Mouse (Mus musculus) layer of hippocampus, adult 2 months (tissue): ENCODE results near the gene Gm17622. TPM values are rescaled to one million over a fixed set of nuclear protein-coding genes. Genes with fewer than 3 reads are reported as not detected.

ENCODE experiments used
- DNase-seq, 2 experiments: peaks; one replicate each; pipeline ENCODE4 v3.0.0; 2022; ENCODE audit warnings: low spot score in 2 of 2
- H3K27ac ChIP-seq: fragments of 200-600 bp; 2 replicates; pipeline ENCODE4 v1.8.1; 2022
- H3K4me3 ChIP-seq: fragments of 200-600 bp; 2 replicates; pipeline ENCODE4 v1.8.1; 2022; ENCODE audit warnings: mild to moderate bottlenecking
- CTCF ChIP-seq: fragments of 200-600 bp; conservative IDR thresholded peaks from 2 replicates; pipeline ENCODE4 v1.8.1; 2022; ENCODE audit warnings: antibody characterized with exemption, mild to moderate bottlenecking, moderate library complexity
- total RNA-seq, 2 experiments: library from RNA; stranded (reverse); gene quantifications; 2 replicates each; pipeline ENCODE4 v1.2.3; 2021

Gm17622 gene
- total RNA-seq, 2 experiments from 2014 or later, result not detected

DNA sequence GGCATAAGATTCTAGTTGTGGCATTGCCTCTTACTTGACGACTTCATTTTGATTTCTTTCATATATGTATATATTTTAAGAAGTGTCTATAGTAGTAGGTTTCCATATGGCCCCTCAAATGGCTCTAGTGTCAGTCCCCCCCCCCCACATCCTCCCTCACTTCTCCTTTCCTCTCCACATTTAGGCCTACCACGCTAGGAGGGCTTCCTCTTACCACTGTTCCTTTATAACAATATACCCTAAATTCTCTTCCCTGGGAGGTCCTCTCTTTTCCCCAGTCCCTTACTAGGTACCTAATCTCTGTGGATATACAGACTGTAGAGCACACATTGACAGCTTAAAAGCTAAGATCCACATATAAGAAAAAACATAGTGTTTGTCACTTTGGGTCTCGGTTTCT, 30.8 kb downstream of the Gm17622 start:
- TF ChIP-seq CTCF, result no peak
- DNase-seq, result no peak
- no peak overlapping the region for H3K27ac ChIP-seq
- no peak overlapping the region for H3K4me3 ChIP-seq

DNA sequence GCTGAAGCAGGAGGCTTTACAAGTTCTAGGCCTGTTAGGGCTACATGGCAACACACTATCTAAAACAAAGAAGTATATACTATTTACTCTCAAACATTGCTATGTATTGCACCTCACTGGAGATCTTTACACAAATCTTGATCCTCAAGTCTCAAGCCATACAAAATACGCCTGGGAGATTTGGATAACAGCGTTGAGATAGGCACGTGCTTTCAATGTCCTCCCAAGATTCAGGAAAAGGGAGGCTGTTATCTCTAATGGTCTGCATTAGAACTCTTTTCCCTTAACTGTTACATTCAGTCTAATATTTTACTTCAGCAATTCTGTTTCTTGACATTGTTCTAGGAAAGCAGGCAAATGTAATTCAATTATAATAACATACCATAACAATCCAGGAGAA, 36.5 kb downstream of the Gm17622 start:
- no peak overlapping the region for H3K27ac ChIP-seq
- DNase-seq, result no peak
- TF ChIP-seq CTCF, result no peak
- H3K4me3 ChIP-seq, result no peak overlapping the region

DNA sequence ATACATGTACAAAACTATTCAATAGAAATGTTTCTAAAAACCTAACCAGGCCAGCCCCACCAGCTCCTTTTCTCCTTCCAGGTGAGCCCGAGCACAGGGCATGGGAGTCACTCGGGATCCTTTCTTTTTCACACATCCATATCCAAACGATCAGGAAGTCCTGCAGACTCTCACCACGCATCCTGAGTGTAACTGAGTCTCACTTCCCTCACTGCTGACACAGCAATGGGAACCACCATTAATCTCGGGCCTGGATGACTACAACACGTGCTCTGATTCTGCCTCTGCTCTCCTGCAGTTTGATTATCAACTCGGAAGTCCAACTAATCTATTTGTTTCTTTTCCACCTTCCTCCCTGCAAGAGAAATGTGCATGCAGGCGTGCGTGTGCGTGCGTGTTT, 37.3 kb downstream of the Gm17622 start:
- Histone ChIP-seq H3K4me3 (no peak overlapping the region), H3K27ac (no peak overlapping the region)
- no peak for DNase-seq
- TF ChIP-seq CTCF, result no peak

DNA sequence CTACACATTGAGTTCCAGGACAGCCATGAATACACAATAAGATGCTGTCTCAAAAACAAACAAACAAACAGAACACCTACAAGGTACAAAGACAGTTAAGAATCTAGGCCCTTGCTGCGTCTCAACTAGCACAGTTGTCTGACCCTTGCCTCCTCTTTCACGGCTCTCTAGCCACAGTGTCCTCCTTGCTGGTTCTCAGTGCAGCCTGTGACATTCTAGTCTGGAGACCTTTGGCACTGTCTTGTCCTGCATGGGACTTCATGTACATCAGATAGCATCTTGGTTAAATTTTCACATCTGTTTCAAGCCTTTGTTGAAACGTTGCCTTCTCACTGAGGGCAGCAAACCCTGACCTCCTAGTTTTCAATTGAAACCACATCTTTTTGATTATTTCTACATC, 38.2 kb downstream of the Gm17622 start:
- no peak overlapping the region for H3K4me3 ChIP-seq
- no peak for TF ChIP-seq CTCF
- DNase-seq, result no peak
- no peak overlapping the region for H3K27ac ChIP-seq

DNA sequence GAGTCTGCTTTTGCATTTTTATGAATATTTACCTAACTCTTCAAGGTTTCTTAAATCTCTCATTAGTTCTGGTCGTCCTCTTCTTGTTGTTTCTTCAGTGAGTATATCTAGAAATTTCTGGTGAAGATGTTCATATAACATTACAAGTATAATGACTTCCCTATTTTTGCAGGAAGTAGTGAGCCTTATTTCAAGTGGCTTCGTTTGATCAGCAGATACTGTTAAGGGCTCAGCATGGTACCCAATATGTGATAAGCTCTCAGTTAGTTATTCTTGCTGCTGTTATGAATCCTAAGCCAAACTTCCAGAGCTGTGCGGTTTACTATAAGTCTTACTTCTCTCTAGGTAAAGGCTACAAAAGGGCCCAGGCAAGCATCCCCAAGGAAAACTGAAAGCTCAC, 39.0 kb downstream of the Gm17622 start:
- no peak overlapping the region for H3K4me3 ChIP-seq
- no peak overlapping the region for H3K27ac ChIP-seq
- TF ChIP-seq CTCF, result no peak
- no peak for DNase-seq

DNA sequence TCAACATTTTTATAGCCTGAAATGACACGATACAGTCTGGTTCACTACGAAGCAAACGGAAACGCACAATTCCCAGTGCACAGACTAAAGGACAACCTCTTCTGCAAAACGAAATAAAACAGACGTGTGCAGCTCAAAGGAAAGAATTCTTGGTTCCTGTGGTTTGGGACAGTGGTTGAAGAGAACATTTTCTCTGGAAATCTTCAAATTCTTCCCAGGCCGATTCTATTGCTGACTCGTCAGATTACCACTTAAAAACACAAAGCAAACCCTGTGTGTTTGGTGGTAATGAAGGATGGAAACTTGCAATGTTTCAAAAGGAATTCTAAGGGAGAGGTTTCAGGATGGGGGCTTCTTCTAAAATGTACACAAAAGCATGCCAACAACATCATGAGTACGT, 39.5 kb downstream of the Gm17622 start:
- no peak for TF ChIP-seq CTCF
- Histone ChIP-seq H3K4me3 (no peak overlapping the region), H3K27ac (no peak overlapping the region)
- no peak for DNase-seq

DNA sequence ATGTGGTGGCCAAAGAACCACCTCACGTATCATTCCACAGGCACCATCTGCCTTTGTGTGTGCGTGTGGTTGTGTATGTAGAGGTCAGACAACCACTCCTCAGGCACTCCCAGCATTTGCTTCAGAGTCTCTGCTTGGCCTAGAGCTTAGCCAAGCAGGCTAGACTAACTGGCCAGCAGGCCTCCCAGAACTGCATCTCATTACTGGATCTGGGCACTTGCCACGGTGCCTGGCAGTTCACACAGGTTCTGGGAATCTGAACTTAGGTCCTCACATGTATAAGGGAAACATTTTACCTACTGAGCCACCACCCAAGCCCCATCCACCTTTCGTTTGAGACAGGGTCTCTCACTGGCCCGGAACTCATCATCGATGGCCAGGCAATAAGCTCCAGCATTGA, 41.6 kb downstream of the Gm17622 start:
- H3K27ac ChIP-seq, result no peak overlapping the region
- TF ChIP-seq CTCF, result no peak
- H3K4me3 ChIP-seq, result no peak overlapping the region

DNA sequence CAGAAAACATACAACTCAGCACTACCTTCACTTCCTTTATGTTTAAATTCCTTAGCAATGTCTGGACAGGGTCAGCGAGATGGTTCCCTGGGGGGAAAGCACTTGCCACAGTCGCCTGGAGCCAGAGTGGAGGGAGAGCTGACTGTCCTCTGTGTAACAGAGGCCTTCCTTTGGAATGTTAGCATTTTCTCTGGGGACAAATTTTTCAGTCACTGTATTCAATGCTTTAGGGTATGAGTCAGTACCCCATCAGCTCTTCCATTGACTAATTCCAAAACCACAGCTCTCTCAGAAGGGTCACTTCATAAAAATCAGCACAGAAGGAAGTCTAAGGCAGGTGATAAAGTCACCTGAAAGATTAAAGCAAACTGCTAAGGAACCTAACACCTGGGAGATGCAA, 43.2 kb downstream of the Gm17622 start:
- Histone ChIP-seq H3K4me3 (no peak overlapping the region), H3K27ac (no peak overlapping the region)
- TF ChIP-seq CTCF, result no peak
- no peak for DNase-seq

More for the DNA sequence above, 41.6 kb downstream of the Gm17622 start:
- no peak for DNase-seq

DNA sequence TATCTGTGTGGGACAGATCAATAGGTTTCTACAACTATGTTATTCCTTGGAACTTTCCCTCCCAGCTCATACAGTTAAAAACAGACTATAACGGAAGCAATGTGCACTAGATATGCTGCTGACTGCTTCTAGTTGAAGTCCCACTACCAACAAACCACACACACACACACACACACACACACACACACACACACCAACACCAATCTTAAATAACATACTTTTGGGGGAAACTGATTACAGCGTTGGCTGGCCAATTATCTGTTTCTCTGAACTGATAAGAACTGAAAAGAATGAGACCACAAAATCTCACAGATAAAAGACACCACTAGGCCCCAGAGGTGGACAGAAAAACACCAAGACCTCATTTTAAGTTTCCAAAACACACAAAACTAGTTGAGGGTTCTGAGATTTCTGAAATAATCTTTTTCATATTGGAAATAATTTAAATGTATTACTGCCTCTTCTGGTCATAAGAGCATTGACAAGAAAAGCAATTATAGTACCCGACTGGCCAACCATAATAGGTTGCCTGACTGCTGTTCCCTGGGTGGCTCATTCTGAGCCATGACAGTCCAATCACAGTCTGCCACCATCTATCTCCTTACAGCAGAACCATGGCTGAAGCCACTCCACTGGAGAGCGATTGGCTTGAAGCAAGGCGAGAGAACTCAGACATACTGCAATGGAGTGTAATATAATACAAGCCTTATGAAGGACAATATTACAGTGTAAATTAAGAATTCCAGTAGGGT, 46.5 kb downstream of the Gm17622 start:
- Histone ChIP-seq H3K27ac (no peak overlapping the region), H3K4me3 (no peak overlapping the region)
- no peak for DNase-seq
- no peak for TF ChIP-seq CTCF

DNA sequence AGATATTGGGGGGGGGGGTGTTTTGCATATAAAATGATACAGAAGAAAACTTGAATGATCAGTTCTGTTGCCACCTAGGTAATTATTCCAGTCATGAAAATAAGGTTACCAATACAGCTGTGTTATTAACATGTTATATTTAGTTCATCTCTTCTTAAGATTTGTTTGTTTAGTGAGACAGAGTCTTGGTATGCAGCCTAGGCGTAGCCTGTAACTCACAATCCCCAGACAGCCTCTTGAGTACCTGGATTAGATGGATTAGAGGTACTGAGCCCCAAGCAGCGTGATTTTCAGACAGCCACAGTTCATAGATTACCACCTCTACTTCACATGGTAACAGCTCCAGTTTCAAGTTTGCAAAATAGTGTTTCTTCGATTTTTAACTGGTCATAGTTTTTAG, 47.6 kb downstream of the Gm17622 start:
- Histone ChIP-seq H3K27ac (no peak overlapping the region), H3K4me3 (no peak overlapping the region)
- DNase-seq, result no peak
- no peak for TF ChIP-seq CTCF

Other genes with a start within 250 kb of the Gm17622 start
- 10 to 100 TPM; 34.5 to 36.5 TPM for gene Poc5, start 102.4 kb upstream of the Gm17622 start, total RNA-seq
- under 1 TPM; 0.20 to 0.27 TPM for gene Ankdd1b, start 19.5 kb upstream of the Gm17622 start, total RNA-seq
- gene Polk, start 51.8 kb downstream of the Gm17622 start, total RNA-seq, result 10 to 100 TPM in 1 of 2 experiments, 1 to 10 TPM in 1; 10.0 to 11.9 TPM
- gene Col4a3bp, start 51.9 kb downstream of the Gm17622 start, total RNA-seq, result 10 to 100 TPM; 63.7 to 64.4 TPM
- gene Hmgcr, start 180.2 kb downstream of the Gm17622 start, total RNA-seq, result 100 to 1,000 TPM; 101 to 103 TPM